Mouse (Mus musculus) hindbrain, embryonic 13.5 days (tissue): ENCODE measurements around the gene 9530003J23Rik. TPM values are rescaled to one million over a fixed set of nuclear protein-coding genes. Genes with fewer than 3 reads are reported as not detected.
"Not testable (repeated sequence)": the region's sequence is repeated elsewhere in the genome, so short reads cannot be mapped to it uniquely, and the experiment has no call there.

Source experiments
- ATAC-seq: fragments of 200-750 bp; cut with Nextera tagmentation; 2 replicates; pipeline ENCODE4 v1.8.0; 2017; ENCODE audit warnings: moderate TSS enrichment; ENCODE audit not compliant: low FRiP score
- H3K27ac ChIP-seq: fragments of 300-500 bp; sonication (generic); 2 replicates; pipeline ENCODE4 v1.5.1; 2015; ENCODE audit warnings: inconsistent platforms, mild to moderate bottlenecking, moderate library complexity
- H3K27me3 ChIP-seq: fragments of 300-500 bp; sonication (generic); 2 replicates; pipeline ENCODE4 v1.6.1; 2015; ENCODE audit warnings: mild to moderate bottlenecking, inconsistent platforms
- H3K36me3 ChIP-seq: fragments of 300-500 bp; sonication (generic); 2 replicates; pipeline ENCODE4 v1.6.1; 2015; ENCODE audit warnings: mild to moderate bottlenecking, inconsistent platforms
- H3K4me1 ChIP-seq: fragments of 300-500 bp; sonication (generic); replicated peaks from 2 replicates; pipeline ENCODE4 v1.6.1; 2015; ENCODE audit warnings: inconsistent platforms
- H3K4me2 ChIP-seq: fragments of 300-500 bp; sonication (generic); 2 replicates; pipeline ENCODE4 v1.6.1; 2015; ENCODE audit warnings: inconsistent platforms, mild to moderate bottlenecking, moderate library complexity
- H3K4me3 ChIP-seq: fragments of 300-500 bp; sonication (generic); 2 replicates; pipeline ENCODE4 v1.5.1; 2015; ENCODE audit warnings: mild to moderate bottlenecking, inconsistent platforms
- H3K9ac ChIP-seq: fragments of 300-500 bp; sonication (generic); 2 replicates; pipeline ENCODE4 v1.6.1; 2015; ENCODE audit warnings: mild to moderate bottlenecking, inconsistent platforms
- H3K9me3 ChIP-seq: fragments of 300-500 bp; sonication (generic); 2 replicates; pipeline ENCODE4 v1.6.1; 2016; ENCODE audit warnings: inconsistent platforms
- WGBS: fragments of 180-500 bp; shearing (Covaris S2); methylation state at CpG from one replicate; pipeline ENCODE4 v1.1.7; 2015; 5-methylcytosine and 5-hydroxymethylcytosine counted together
- polyA plus RNA-seq: library from polyadenylated mRNA; unstranded; fragments of >200 nt; fragmentation: Nextera tagmentation; extraction: Ambion mirVana; gene quantifications from 2 replicates; pipeline ENCODE4 v1.2.1, GENCODE M21; 2015

Gene 9530003J23Rik
- polyA plus RNA-seq, 1 experiment from 2014 or later, result 0.16 TPM

GRCm38 (mm10) chr10:117222821-117223220, 15.7 kb downstream of the 9530003J23Rik start:
- peaks cover 22% of the 10 kb centered on the region for H3K4me1 ChIP-seq

DNA sequence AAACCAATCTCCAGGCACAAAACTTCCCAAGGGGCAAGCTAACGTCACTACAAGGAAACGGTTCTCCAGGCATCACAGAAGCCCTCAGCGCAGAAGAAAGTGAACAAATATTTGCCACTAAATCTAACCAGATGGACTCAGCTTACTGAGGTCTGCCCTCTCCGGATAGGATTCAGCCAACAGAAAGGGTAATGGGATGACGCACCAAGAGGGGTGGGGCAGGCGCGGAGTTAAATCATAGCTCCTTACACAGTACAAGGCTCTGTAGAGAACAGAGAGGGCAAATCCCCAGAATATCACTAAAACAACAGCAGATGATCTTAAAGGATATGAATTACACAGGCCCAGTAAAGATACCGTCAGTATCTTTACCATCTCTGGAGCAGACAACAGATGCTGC, 20.2 kb downstream of the 9530003J23Rik start:
- no peak for ATAC-seq
- peaks cover 84% of the 10 kb centered on the region for H3K36me3 ChIP-seq
- WGBS, result 97% methylated on average over 8 of the region's 8 CpGs

More at GRCm38 (mm10) chr10:117222821-117223220, 15.7 kb downstream of the 9530003J23Rik start:
- no peak for ATAC-seq
- Histone ChIP-seq H3K4me2 (peak overlapping the region; percentile 86), H3K36me3 (peaks cover 43% of the 10 kb centered on the region), H3K9me3 (no peaks in the 10 kb centered on the region), H3K4me3 (peak overlapping the region; percentile 68), H3K27me3 (no peaks in the 10 kb centered on the region), H3K27ac (no peak overlapping the region), H3K9ac (peak overlapping the region; percentile 51)
- WGBS, result 62% methylated on average over 3 of the region's 3 CpGs

GRCm38 (mm10) chr10:117217246-117217840, 21.2 kb downstream of the 9530003J23Rik start:
- H3K4me1 ChIP-seq, result peaks cover 3% of the 10 kb centered on the region
- WGBS, result 85% methylated on average over 20 of the region's 20 CpGs
- H3K36me3 ChIP-seq, result peaks cover 89% of the 10 kb centered on the region
- H3K9ac ChIP-seq, result no peak overlapping the region
- no peak overlapping the region for H3K4me3 ChIP-seq
- no peaks in the 10 kb centered on the region for H3K27me3 ChIP-seq
- H3K27ac ChIP-seq, result no peak overlapping the region
- no peak overlapping the region for H3K4me2 ChIP-seq
- ATAC-seq, result no peak
- no peaks in the 10 kb centered on the region for H3K9me3 ChIP-seq

More for the DNA sequence above, 20.2 kb downstream of the 9530003J23Rik start:
- no peak overlapping the region for H3K27ac ChIP-seq
- no peaks in the 10 kb centered on the region for H3K27me3 ChIP-seq
- H3K9me3 ChIP-seq, result no peaks in the 10 kb centered on the region
- no peak overlapping the region for H3K4me2 ChIP-seq
- H3K4me1 ChIP-seq, result peaks cover 12% of the 10 kb centered on the region
- H3K4me3 ChIP-seq, result no peak overlapping the region
- no peak overlapping the region for H3K9ac ChIP-seq

DNA sequence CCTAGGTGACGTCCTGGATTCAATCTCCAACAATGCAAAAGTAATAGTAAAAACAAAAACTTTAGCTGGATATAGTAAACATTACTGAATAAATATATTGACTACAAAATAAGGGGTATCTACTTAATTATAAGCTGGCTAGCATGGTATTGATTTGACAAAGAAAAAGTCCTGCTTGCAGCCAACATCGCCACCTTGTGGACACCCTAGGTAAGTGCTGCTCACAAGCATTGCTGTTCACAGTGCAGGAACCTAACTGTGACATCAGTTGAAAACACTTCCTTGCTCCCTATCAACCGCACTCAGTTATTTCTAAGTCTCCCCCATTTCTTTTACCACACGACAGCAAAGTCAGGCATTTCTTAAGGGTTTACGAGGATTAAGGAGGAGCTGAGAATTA, 21.7 kb downstream of the 9530003J23Rik start:
- Histone ChIP-seq H3K9me3 (no peaks in the 10 kb centered on the region), H3K36me3 (peaks cover 85% of the 10 kb centered on the region), H3K27ac (no peak overlapping the region), H3K4me1 (no peaks in the 10 kb centered on the region), H3K9ac (no peak overlapping the region), H3K4me3 (no peak overlapping the region), H3K27me3 (no peaks in the 10 kb centered on the region), H3K4me2 (no peak overlapping the region)
- 73% methylated on average over 5 of the region's 5 CpGs for WGBS
- ATAC-seq, result no peak

DNA sequence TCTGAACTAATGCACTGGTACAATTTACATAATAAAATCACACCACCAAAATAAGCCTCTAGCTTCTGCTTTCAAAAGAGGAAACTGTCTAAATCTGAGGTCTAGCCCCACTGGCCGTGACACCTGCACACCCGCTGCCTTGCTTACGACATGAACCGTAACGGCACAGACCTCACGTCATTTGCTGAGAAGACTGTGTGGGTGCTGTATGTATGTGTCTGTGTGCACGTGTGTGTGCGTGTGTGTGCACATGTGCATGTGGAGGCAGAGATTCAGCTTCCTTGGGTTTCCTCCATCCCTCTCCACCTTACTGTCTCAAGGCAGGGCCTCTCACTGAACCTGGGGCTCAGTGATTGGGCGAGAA, 22.4 kb downstream of the 9530003J23Rik start:
- Histone ChIP-seq H3K4me3 (no peak overlapping the region), H3K4me1 (no peaks in the 10 kb centered on the region), H3K9me3 (no peaks in the 10 kb centered on the region), H3K27ac (no peak overlapping the region), H3K4me2 (no peak overlapping the region), H3K9ac (no peak overlapping the region), H3K36me3 (peaks cover 82% of the 10 kb centered on the region), H3K27me3 (no peaks in the 10 kb centered on the region)
- WGBS, result 97% methylated on average over 9 of the region's 9 CpGs
- ATAC-seq, result no peak

DNA sequence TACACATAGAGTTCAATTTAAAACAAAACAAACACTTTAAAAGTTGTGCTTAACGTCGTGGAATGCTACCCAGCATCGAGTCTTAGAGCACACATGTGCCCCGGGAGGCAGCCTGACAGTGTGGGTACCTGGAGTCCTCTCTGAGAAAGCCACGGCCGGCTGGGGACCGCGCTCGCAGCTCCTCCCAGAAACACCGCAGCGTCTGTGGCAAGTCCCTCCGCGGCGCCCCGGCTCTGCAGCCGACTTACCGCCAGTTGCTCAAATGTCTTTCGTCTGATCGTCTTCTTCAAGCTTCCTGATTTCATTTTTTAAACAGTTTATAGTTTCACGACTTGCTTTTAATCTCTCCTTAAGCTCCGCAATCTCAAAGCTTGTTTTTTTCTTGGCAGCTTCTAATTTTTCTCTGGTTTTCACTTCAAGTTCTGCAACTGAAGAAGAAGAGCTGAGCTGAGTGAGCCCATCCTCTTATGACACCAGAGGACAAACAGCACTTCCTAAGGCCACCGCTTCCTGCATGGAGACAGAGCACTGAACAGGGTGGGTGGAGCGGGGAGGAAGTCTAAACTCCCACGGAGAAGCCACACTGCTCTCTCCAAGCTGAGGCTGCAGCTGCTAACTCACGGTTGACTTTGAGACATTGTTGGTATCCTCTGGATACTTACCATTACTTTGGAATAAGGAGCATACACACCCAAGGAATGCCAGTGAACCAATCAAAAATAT, 22.9 kb downstream of the 9530003J23Rik start:
- H3K4me3 ChIP-seq, result no peak overlapping the region
- no peak overlapping the region for H3K9ac ChIP-seq
- no peaks in the 10 kb centered on the region for H3K4me1 ChIP-seq
- H3K36me3 ChIP-seq, result peaks cover 77% of the 10 kb centered on the region
- no peaks in the 10 kb centered on the region for H3K9me3 ChIP-seq
- WGBS, result 95% methylated on average over 25 of the region's 25 CpGs
- no peak overlapping the region for H3K4me2 ChIP-seq
- no peaks in the 10 kb centered on the region for H3K27me3 ChIP-seq
- H3K27ac ChIP-seq, result no peak overlapping the region
- ATAC-seq, result no peak

GRCm38 (mm10) chr10:117211023-117211422, 27.5 kb downstream of the 9530003J23Rik start:
- H3K9me3 ChIP-seq, result no peaks in the 10 kb centered on the region
- no peak overlapping the region for H3K9ac ChIP-seq
- no peaks in the 10 kb centered on the region for H3K27me3 ChIP-seq
- H3K27ac ChIP-seq, result no peak overlapping the region
- H3K36me3 ChIP-seq, result peaks cover 35% of the 10 kb centered on the region
- no peak overlapping the region for H3K4me2 ChIP-seq
- no peak for ATAC-seq
- no peak overlapping the region for H3K4me3 ChIP-seq
- 88% methylated on average over 6 of the region's 6 CpGs for WGBS
- peaks cover 5% of the 10 kb centered on the region for H3K4me1 ChIP-seq

DNA sequence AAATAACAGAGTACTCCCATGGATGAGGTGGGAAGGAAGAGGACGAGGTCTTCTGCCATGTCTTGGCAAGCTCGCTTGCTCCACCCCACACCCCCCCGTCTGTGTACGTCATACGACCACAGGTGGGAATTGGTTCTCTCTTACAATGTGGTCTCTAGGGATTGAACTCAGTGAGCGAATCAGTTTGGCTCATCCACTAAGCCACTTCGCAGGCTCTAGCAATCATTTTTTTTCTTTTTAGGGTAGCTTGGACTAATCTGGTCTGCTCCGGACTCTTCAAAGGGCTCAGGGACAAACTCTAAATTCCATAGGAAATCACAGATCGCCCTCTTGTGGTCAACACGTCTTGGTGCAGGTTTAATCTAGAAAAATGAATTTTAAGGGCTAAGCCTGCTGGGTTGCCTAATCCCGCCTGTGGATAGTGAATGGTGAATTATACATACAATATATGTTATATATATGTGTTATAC, 29.0 kb downstream of the 9530003J23Rik start:
- Histone ChIP-seq H3K36me3 (peaks cover 20% of the 10 kb centered on the region), H3K9me3 (no peaks in the 10 kb centered on the region), H3K4me1 (peaks cover 5% of the 10 kb centered on the region), H3K27me3 (no peaks in the 10 kb centered on the region), H3K4me3 (peak overlapping the region; percentile 21), H3K27ac (no peak overlapping the region), H3K9ac (0 out of 2 replicates have a peak overlapping the region, but pooled peaks have one; percentile 20), H3K4me2 (peak overlapping the region; percentile 48)
- WGBS, result 15% methylated on average over 11 of the region's 11 CpGs
- ATAC-seq, result peak; percentile 72; the same call in 1 of the 2 replicates

GRCm38 (mm10) chr10:117208787-117209186, 29.7 kb downstream of the 9530003J23Rik start:
- WGBS, result 97% methylated on average over 6 of the region's 6 CpGs
- not testable (repeated sequence) for H3K27ac ChIP-seq

GRCm38 (mm10) chr10:117208221-117208620, 30.3 kb downstream of the 9530003J23Rik start:
- peaks cover 10% of the 10 kb centered on the region; the same call in 1 of the 2 replicates for H3K36me3 ChIP-seq
- no peak for ATAC-seq
- no peak overlapping the region for H3K27ac ChIP-seq
- no peaks in the 10 kb centered on the region for H3K9me3 ChIP-seq
- no peak overlapping the region for H3K4me3 ChIP-seq
- no peak overlapping the region for H3K9ac ChIP-seq
- no peak overlapping the region for H3K4me2 ChIP-seq
- H3K4me1 ChIP-seq, result peaks cover 5% of the 10 kb centered on the region
- no peaks in the 10 kb centered on the region for H3K27me3 ChIP-seq
- WGBS, result 83% methylated on average over 15 of the region's 15 CpGs

More at GRCm38 (mm10) chr10:117208787-117209186, 29.7 kb downstream of the 9530003J23Rik start:
- H3K9me3 ChIP-seq, H3K4me1 ChIP-seq, ATAC-seq, H3K9ac ChIP-seq, H3K4me2 ChIP-seq, H3K27me3 ChIP-seq, H3K4me3 ChIP-seq: not testable (repeated sequence)
- peaks cover 13% of the 10 kb centered on the region; the same call in 1 of the 2 replicates for H3K36me3 ChIP-seq

DNA sequence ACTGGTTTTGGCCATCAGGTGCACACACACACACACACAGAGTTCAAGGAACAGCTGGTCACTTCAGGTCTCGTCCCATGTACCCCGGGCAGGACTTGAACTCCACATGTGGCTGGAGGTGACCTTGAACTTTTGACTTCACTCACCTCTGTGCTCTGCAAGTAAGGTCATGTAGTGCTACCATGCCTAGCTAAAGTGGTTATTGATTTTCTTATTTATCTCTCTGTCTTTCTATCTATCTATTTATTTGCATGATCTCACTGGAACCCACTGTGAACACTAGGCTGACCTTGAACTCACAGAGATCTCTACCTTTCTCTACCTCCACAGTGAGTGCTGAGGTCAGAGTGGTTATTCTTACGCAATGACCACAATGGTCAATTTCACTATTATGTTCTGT, 32.4 kb downstream of the 9530003J23Rik start:
- H3K9ac ChIP-seq, result no peak overlapping the region
- H3K4me1 ChIP-seq, result peaks cover 5% of the 10 kb centered on the region
- H3K27ac ChIP-seq, result no peak overlapping the region
- ATAC-seq, result no peak
- H3K9me3 ChIP-seq, result no peaks in the 10 kb centered on the region
- no peaks in the 10 kb centered on the region for H3K36me3 ChIP-seq
- H3K4me2 ChIP-seq, result no peak overlapping the region
- H3K27me3 ChIP-seq, result no peaks in the 10 kb centered on the region
- H3K4me3 ChIP-seq, result no peak overlapping the region
- 96% methylated on average over 3 of the region's 3 CpGs for WGBS

- ATAC-seq, result no peak
- H3K9me3 ChIP-seq, result no peaks in the 10 kb centered on the region
- H3K27ac ChIP-seq, result no peak overlapping the region
- WGBS, result 86% methylated on average over 2 of the region's 2 CpGs
- H3K27me3 ChIP-seq, result no peaks in the 10 kb centered on the region
- no peak overlapping the region for H3K4me3 ChIP-seq
- 0 out of 2 replicates have a peak, but pooled peaks cover 3% of the 10 kb centered on the region for H3K4me1 ChIP-seq
- no peaks in the 10 kb centered on the region for H3K36me3 ChIP-seq
- H3K9ac ChIP-seq, result no peak overlapping the region
- no peak overlapping the region for H3K4me2 ChIP-seq
Observed at GRCm38 (mm10) chr10:117203558-117203981, 34.9 kb downstream of the 9530003J23Rik start.
